Mouse (Mus musculus) liver, embryonic 14.5 days (tissue): ENCODE measurements around the gene Gm43302. TPM values are rescaled to one million over a fixed set of nuclear protein-coding genes. Genes with fewer than 3 reads are reported as not detected.
"Not testable (repeated sequence)": the region's sequence is repeated elsewhere in the genome, so short reads cannot be mapped to it uniquely, and the experiment has no call there.

Experiments used
- ATAC-seq: fragments of 200-750 bp; cut with Nextera tagmentation; 2 replicates; pipeline ENCODE4 v1.8.0; 2017; ENCODE audit warnings: moderate number of reproducible peaks, mild to moderate bottlenecking, moderate library complexity; ENCODE audit not compliant: insufficient read depth
- DNase-seq, 3 experiments: peaks; one replicate each; pipeline ENCODE4 v3.0.0-alpha.2; 2012 to 2013; ENCODE audit warnings: low read depth in 3 of 3, low spot score in 3 of 3
- H3K27ac ChIP-seq: fragments of 300-500 bp; sonication (generic); 2 replicates; pipeline ENCODE4 v1.5.1; 2014; ENCODE audit warnings: moderate library complexity, mild to moderate bottlenecking, control low read depth, inconsistent platforms
- H3K27me3 ChIP-seq: fragments of 300-500 bp; sonication (generic); 2 replicates; pipeline ENCODE4 v1.6.1; 2014; ENCODE audit warnings: mild to moderate bottlenecking, low read length, moderate library complexity; ENCODE audit not compliant: control insufficient read depth, insufficient read depth
- H3K36me3 ChIP-seq: fragments of 300-500 bp; sonication (generic); replicated peaks from 2 replicates; pipeline ENCODE4 v1.6.1; 2014; ENCODE audit warnings: low read depth; ENCODE audit not compliant: control insufficient read depth, insufficient read depth
- H3K4me1 ChIP-seq, 2 experiments: fragments of 200-500 bp in 1 of 2; fragments of 300-500 bp in 1 of 2; sonication (generic) in 1 of 2; replicated peaks; 2 replicates each; pipeline ENCODE4 v1.6.1; 2012 to 2014; ENCODE audit warnings: antibody characterized with exemption in 1 of 2, inconsistent platforms in 1 of 2, low read length in 1 of 2; ENCODE audit not compliant: control insufficient read depth in 2 of 2, insufficient read depth in 2 of 2
- H3K4me2 ChIP-seq: fragments of 300-500 bp; sonication (generic); 2 replicates; pipeline ENCODE4 v1.6.1; 2014; ENCODE audit warnings: low read depth, mild to moderate bottlenecking, control low read depth, moderate library complexity
- H3K4me3 ChIP-seq, 2 experiments: fragments of 200-500 bp in 1 of 2; fragments of 300-500 bp in 1 of 2; sonication (generic) in 1 of 2; 2 replicates each; pipeline ENCODE4 v1.5.1; 2012 to 2014; ENCODE audit warnings: low read depth in 2 of 2, low read length in 2 of 2, mild to moderate bottlenecking in 2 of 2, control low read depth in 1 of 2, inconsistent platforms in 1 of 2, moderate library complexity in 1 of 2; ENCODE audit not compliant: insufficient read depth in 1 of 2
- H3K9ac ChIP-seq: fragments of 300-500 bp; sonication (generic); replicated peaks from 2 replicates; pipeline ENCODE4 v1.6.1; 2014; ENCODE audit warnings: mild to moderate bottlenecking, control low read depth, moderate library complexity
- H3K9me3 ChIP-seq: fragments of 300-500 bp; sonication (generic); 2 replicates; pipeline ENCODE4 v1.6.1; 2016; ENCODE audit warnings: low read length, mixed read lengths; ENCODE audit not compliant: control insufficient read depth
- WGBS: fragments of 180-500 bp; shearing (Covaris S2); extraction: QIAGEN DNeasy Blood & Tissue Kit; methylation state at CpG from one replicate; pipeline ENCODE4 v1.1.7; 2014; ENCODE audit not compliant: insufficient replicate concordance; 5-methylcytosine and 5-hydroxymethylcytosine counted together
- polyA plus RNA-seq, 2 experiments: library from polyadenylated mRNA; depleted of rRNA in 1 of 2; stranded (reverse) in 1 of 2; unstranded in 1 of 2; fragments of >200 nt; fragmentation: Nextera tagmentation in 1 of 2; extraction: Ambion mirVana in 1 of 2; gene quantifications; 2 replicates each; pipeline versions ENCODE4 v1.2.1 to v1.2.3; 2012 to 2014

Gene Gm43302
- polyA plus RNA-seq, 2 experiments = 0.13 TPM

DNA sequence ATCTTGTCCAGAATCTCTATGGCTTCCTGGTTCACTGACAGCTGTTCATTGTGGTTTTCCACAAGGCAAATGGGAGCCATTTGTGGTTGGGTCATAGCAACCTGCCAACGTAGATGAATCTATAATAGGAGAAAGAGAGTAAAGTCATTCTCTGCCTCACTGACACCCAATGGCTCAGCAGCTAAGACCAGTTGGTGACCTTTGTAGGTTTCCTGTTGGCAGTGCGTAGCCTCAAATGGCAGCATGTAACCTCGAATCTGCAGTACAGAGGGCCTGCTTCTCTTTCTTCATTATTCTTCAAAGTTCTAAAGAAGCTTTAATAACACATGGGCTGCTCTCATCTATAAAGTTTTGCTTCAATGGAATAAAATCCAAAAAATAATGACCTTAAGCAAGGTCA is 57.5 kb downstream of the Gm43302 start:
- H3K4me1 ChIP-seq, H3K9ac ChIP-seq, ATAC-seq, H3K27ac ChIP-seq, DNase-seq, H3K9me3 ChIP-seq, H3K4me3 ChIP-seq, H3K4me2 ChIP-seq, H3K27me3 ChIP-seq, H3K36me3 ChIP-seq: not testable (repeated sequence)
- 25% methylated on average over 3 of the region's 3 CpGs for WGBS

DNA sequence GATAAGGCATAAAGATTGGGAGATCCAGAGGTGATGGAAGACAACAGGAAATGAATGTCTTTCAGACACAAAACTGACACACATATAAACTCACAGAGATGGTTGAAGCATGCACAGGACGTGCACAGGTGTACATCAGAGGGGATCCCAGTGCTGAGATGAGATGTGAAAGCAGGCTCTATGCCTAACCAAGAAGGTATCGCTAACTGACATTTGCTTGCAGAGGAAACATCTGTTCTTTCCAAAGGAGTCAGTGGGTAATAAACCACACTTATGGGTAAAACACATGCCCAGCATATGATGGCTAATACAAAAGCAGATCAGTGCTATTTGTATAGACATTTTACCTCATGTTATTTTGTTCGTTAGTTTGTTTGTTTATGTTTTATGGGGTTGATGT is 84.5 kb downstream of the Gm43302 start:
- not testable (repeated sequence) for H3K27ac ChIP-seq, H3K4me1 ChIP-seq, H3K9ac ChIP-seq, H3K36me3 ChIP-seq, ATAC-seq, H3K27me3 ChIP-seq, H3K4me3 ChIP-seq, DNase-seq, H3K4me2 ChIP-seq, H3K9me3 ChIP-seq
- no CpG with 5 or more reads among the region's 3 CpGs for WGBS

DNA sequence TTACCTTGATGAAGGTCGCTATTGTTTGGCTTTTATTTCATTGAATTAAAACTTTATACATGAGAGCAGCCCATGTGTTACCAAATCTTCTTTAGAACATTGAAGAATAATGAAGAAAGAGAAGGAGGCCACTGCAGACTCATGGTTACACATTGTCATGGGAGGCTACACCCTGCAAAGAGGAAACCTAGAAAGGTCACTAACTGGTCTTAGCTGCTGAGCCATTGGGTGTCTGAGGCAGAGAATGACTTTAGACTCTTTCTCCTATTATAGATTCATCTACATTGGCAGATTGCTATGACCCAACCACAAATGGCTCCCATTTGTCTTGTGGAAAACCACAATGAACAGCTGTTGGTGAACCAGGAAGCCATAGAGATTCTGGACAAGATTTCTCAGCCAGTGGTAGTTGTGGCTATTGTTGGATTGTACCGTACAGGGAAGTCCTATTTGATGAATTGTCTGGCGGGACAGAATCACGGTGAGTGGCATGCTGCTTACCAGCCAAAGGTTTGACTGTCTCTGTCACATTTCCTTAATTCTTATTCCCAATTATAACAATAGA is 92.6 kb downstream of the Gm43302 start:
- not testable (repeated sequence) for H3K4me3 ChIP-seq, H3K9me3 ChIP-seq, H3K27ac ChIP-seq, H3K9ac ChIP-seq, H3K27me3 ChIP-seq, DNase-seq, H3K4me1 ChIP-seq, H3K36me3 ChIP-seq, H3K4me2 ChIP-seq, ATAC-seq
- 27% methylated on average over 4 of the region's 4 CpGs for WGBS

DNA sequence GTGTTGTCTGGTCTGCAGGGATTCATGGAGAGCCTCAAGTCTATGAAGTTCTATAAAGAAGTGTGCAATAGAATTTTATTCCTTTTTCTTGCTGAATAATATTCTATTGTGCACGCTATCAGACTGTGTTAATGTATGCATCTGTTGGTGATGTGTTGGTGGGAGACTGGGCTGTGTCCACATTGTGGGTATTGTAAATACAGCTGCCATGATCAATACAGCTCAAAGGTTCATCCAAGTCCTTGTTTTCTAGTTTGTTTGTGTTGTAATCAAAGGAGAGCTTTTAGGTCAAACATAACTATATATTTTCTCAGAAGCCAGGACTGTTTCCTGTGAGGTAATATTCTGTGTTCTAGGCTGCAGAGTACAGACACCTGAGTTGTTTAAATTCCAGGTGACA is 94.3 kb downstream of the Gm43302 start:
- not testable (repeated sequence) for H3K9ac ChIP-seq, H3K4me2 ChIP-seq, H3K4me1 ChIP-seq, H3K27me3 ChIP-seq, H3K9me3 ChIP-seq, DNase-seq, H3K36me3 ChIP-seq, ATAC-seq, H3K27ac ChIP-seq, H3K4me3 ChIP-seq
- 72% methylated on average over 1 of the region's 1 CpGs for WGBS

DNA sequence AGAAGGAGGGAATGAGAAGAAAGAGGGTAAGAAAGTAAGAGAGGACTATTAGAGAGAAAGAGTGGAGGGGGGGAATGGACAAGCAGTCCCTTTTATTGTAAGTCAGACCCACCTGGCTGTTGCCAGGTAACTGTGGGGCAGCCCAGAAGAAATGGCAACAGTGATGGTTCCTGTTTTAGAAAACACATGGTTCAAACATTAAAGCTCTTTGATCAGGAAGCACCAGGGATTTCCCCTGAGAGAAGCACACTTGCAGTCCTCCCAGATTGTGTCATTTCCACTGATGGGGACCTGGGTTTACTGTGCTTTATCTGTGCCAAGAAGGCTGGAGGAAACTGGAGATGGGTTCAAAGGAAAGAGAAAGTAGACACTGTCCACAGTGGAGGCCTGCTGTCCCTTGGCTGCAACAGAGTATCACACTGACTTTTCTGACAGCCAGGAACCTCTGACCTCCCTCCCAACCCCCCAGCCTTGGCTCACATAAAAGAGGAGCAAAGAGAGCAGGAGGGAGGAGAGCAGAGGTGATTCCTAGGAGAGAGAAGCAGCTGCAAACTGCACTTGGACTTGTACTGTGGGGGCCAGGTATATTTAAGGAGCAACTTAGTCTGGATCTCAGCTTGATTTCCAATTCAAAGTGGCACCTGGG is 95.5 kb downstream of the Gm43302 start:
- ATAC-seq, H3K27me3 ChIP-seq, H3K9ac ChIP-seq, H3K4me1 ChIP-seq, H3K4me2 ChIP-seq, H3K36me3 ChIP-seq, H3K27ac ChIP-seq, H3K9me3 ChIP-seq, H3K4me3 ChIP-seq, DNase-seq: not testable (repeated sequence)

DNA sequence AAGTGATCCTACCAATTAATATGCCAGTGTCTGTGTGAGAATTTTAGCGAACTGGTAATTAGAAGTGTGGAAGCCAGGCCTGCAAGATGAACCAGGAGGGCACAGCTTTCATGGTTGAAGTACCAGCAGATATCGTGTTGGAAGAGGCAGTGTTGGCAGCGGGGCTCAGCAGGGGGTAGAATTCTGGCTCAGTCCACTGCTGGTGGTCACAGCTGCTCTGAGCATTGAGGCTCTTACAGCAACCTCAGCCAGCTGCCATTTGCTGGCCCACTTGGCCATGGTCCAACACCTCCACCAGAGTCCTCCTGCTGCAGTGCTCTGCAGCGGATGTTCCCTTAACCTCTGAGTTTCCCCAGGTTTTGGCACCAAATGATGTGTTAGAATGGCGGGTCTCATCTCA is 97.2 kb downstream of the Gm43302 start:
- H3K9me3 ChIP-seq, DNase-seq, ATAC-seq, H3K27ac ChIP-seq, H3K4me3 ChIP-seq, H3K4me1 ChIP-seq, H3K27me3 ChIP-seq, H3K4me2 ChIP-seq, H3K9ac ChIP-seq, H3K36me3 ChIP-seq: not testable (repeated sequence)
- WGBS = 67% methylated on average over 5 of the region's 5 CpGs

DNA sequence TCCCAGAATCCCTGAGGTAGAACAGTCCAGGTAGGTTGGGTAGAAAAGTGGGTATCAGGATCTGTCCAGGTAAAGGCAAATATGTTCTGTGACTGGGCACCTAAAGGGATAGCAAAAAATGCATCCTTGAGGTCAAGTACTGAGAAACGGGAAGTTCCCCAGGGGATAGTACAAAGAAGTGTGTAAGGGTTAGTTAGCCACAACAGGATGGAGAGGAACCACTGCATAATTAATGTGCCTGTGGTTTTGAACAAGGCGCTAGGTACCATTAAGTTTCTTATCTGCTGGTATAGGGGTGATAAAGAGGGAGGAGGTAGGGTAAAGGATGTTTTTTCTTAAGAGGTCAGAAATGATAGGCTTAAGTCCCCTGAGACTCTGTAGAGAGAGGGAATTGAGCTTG is 101.0 kb downstream of the Gm43302 start:
- not testable (repeated sequence) for H3K4me3 ChIP-seq, H3K36me3 ChIP-seq, H3K27me3 ChIP-seq, H3K4me2 ChIP-seq, H3K9me3 ChIP-seq, DNase-seq, H3K9ac ChIP-seq, ATAC-seq, H3K4me1 ChIP-seq, H3K27ac ChIP-seq
- WGBS = 10% methylated on average over 2 of the region's 2 CpGs
